Mouse (Mus musculus): ENCODE results near the gene Fam210b.

Fam210b gene

DNA sequence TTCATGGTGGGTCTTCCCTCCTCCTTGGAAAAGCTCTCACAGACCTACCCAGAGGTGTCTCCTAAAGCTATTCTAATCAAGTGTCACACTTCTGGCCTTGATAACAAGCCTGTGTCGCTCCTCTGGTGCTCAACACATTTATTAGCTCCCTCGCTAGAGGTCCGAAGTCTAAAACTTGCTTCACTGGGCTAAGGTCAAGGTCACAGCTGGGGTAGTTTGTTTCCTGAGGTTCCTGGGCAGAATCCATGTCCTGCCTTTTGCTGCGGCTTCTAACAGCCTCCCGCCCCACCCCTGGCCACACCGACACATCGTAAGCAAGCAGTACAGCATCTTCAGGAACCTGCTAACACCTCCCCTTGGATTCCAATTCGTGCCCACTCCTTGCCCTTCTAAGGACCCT, 5.4 kb downstream of the Fam210b start:
- no peak for DNase-seq

DNA sequence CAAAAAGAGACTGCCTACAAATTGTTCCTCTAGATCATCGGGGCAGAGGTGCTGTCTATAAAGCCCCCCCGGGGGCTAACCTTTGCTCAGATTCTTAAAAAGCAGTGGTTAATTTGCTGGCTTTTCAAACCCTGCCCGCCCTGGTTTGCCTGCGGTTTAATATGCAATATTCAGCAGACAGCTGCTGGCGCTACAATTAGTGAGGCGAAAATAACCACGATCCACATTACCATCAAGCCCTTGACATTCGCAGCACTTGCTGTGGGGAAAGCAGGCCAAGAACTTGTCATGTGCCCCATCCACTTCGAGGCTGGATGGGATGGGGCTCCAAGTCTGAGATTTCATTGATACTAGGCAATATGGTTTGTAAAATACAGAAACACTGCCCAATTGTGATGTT, 7.9 kb downstream of the Fam210b start:
- DNase-seq: no peak

DNA sequence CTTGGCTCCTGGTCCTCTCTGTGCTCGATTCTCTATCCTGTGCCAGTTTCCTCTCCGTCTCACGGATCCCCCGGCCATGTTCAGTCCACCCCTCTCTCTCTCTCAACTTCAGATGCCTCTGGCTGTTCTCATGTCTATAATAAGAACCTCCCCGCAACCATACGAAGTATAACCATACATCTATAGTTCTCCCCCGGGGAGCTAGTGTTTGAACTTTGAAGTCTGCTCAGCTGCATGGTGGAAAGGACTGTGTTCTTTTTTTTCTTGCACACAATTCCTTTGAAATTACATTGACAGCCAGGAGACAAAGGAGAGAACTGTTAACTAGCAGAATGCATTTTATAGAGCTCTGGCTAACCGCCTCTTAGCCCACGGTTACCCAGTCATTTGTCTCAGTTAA, 9.4 kb downstream of the Fam210b start:
- DNase-seq: no peak

DNA sequence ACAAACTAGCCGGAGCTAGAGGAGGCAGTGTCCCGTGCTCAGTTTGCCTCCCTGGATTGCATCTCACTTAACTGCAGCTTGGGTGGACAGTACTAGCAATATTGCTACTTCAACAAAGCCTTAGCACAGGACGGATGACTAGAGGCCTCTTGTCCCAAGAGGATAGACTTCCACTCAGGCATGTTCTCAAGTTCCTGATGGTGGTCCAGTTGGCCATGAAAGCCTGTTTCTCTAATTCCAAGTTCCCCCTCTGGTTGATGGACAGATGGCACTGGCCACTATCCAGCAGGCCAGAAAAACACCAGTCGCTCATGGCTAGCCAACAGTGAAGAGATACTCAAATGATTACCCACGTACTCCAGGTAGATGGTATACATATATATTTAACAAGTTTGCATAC, 10.5 kb downstream of the Fam210b start:
- no peak for DNase-seq

DNA sequence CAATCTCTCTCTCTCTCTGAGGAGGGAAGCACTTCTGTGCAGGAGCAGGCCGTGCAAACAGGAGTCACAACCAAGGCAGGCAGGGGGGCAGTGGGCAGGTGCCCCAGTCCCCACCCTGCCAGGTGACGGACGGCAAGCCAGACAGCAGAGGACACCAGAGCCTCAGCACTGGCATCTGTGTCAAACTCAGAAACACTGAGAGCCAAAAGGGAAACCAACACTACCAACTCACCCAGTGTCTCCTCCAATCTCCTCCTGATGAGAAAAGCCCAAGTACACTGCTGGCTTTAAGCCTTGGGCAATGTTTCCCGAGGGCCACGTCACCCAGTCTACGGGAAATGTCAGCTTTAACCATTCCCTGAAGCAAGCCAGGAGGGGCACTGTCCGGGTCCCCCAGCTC, 17.8 kb downstream of the Fam210b start:
- DNase-seq: no peak

GRCm38 (mm10) chr2:172370411-172371223, 25.3 kb downstream of the Fam210b start, which contains the start of the genes Aurka and Cstf1:
Gene Aurka (minus strand): TSS chr2:172370535.
Gene Cstf1 (plus strand): TSS chr2:172370681.
- DNase-seq: peak; percentile 97

- no peak for DNase-seq
These were observed 25.9 kb downstream of the Fam210b start for GRCm38 (mm10) chr2:172371258-172371657.

DNA sequence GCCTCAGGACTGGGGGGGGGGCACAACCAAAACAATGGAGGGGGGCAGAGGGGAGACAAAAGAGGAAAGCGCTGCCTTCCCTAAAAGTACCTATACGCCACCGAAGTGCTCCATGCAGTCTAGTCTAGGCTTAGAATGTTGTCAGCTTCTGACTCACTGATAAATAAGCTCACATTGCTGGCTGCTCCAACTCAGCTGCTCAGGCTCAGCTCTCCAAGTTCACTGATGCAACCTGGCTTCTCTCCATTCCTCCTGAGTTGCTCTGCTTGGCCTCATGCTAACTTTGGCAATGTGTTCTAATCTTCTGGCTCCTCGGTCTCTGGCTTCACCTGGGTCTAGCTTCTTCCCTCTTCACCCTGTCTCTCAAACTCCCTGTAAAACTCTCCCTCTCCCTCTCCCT, 31.2 kb downstream of the Fam210b start:
- DNase-seq: no peak

- DNase-seq: no peak
These were observed 31.7 kb downstream of the Fam210b start for GRCm38 (mm10) chr2:172376999-172377515.

DNA sequence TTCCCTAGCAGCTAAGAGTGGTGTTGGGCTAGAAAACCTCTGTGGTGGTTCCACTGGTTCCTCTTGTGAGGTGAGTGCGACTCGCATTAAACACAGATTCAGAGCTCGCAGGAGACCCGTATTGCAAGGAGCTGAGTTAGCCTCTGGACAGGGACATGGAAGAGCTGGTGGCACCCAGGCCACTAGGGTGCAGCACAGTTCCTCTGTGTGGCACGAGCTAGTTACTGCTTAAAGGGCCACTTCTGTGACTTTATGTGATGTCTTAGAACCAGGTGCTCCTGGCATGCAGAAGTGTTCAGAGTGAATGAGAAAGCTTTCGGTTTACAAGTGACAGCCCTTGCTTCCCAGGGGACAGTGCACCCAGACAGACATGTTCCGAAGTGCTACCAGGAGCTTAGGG, 33.0 kb downstream of the Fam210b start:
- peak; percentile 70 for DNase-seq

DNA sequence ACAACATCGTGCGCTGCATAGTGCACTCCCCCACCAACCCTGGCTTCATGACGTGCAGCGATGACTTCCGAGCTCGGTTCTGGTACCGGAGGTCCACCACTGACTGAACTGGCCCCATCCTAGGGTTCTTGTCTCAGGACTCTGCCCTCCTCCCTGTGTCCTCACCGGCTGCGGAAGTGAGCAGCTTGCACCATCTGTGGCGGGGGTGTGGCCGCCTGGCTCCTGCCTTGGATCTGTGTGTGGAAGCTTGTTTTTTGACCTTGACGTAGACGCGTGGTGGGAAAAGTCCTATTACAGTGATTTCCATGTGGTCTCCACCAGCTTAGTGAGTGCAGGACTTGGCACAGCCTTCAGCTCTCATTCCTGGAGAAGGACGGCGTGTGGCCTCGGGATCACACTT, 35.1 kb downstream of the Fam210b start:
- DNase-seq: no peak

DNA sequence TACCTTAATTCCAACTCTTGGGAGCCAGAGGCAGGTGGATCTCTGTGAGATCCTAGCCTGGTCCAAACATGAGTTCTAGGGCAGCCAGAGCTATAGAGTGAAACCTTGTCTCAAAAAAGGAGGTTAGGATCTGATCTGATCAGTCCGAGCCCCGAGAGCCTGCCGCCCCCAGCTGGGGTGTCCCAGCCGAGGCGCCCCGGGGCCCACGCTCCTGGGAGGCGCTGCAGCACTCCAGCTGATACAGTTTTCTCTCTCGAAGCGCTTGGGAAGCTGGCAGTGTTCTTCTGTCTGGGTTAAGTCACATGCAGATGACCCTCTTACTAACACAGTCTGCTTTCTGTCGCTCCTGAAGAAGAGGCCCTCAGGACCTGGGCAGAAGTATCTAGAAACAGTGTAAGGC, 36.0 kb downstream of the Fam210b start:
- DNase-seq: no peak

DNA sequence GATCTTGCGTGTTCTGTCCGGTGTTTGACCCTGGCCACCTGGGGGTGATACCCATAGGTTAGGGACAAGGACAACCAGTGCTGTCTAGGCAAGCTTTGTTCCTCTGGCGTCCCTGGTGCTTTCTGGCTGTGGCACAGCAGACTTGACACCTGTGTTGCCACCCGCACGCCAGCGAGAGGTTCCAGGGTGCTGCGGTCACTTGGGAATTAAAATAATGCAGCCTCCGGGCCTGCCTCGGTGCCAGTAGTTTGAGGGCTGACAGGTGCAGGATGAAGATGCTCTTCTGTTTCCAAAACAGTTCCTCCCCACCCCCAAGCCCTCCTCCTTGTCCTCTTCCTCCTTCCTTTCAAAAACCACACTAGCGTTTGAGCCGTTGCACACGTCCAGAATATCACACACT, 36.5 kb downstream of the Fam210b start:
- DNase-seq: no peak

DNA sequence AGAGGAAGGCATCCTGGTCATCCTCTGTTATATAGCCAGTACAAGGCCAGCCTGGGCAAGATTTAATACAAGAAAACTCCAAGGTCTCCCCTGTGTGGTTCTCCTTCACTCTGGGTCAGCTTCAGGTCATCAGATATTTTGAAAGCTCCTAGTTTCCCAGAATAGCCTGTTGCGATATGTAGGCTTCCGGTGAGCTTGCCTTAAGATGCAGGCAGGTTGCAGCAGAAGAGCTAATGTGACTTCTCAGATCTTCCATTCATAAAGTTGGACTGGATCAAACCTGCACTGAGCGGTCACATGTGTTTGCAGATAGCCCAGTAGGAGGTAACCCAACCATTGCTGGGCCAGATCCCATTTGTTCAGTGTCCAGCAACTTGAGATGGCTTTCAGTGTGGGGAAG, 39.4 kb downstream of the Fam210b start:
- no peak for DNase-seq

GRCm38 (mm10) chr2:172390341-172390740, 45.0 kb downstream of the Fam210b start:
- no peak for DNase-seq

GRCm38 (mm10) chr2:172392041-172392521, 46.7 kb downstream of the Fam210b start:
- DNase-seq: no peak

- peak; percentile 42 for DNase-seq
These were observed 48.2 kb downstream of the Fam210b start, which contains the start of gene Cass4 for GRCm38 (mm10) chr2:172393391-172394051. Gene Cass4 (plus strand): TSS chr2:172393794.

DNA sequence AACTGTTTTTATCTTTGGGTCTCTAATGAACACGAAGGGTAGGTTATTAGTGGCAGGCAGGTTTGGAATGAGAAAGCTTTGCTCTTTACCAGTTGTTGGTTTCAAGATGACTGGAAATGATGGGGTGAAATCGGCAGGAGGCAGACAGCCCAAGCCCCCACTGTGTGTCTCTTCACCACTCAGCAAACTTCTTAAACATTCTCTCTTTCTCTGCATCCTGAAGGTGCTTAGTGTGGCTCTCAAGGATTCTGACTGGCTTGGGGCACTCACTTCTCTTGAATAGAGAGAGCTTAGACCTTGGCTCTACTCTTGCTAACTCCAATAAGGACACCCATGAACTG, 48.7 kb downstream of the Fam210b start:
- DNase-seq: no peak

DNA sequence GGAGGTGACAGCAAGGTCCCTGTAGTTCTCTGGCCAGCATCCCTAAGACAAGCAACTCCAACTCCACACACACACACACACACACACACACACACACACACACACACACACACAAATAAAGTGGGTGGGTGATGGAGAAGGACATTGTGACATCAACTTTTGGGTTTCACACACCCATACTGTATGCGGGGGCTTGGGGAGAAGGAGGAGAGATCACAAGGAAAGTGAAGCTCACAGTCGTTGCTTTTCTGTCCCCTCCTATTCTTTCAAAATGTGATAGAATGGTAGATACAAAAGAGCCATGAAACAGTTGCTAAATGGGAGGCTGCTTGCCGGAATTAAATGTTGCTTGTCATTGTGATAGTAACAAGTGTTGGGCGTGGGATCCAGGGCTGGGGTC, 49.3 kb downstream of the Fam210b start:
- DNase-seq: no peak

GRCm38 (mm10) chr2:172395961-172396360, 50.6 kb downstream of the Fam210b start:
- no peak for DNase-seq

DNA sequence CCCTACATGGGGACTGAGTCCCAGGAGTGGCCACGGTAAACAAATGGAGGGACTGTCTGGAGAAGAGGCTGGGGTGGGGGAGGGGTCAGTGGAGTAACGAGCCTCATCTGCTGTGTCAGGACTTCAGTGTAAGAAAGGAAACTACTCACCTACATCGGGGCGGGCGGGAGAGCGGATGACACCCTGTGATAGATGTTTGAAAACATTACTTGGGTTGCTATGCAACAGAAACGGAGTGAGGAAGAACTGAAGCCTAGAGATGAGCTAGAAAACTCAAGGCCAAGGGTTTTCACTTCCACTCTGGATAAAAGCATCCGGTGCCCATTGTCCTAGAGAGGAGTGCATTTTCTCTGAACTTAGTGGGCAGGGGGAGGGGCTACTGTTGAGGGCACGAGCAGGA, 54.5 kb downstream of the Fam210b start:
- DNase-seq: no peak

DNA sequence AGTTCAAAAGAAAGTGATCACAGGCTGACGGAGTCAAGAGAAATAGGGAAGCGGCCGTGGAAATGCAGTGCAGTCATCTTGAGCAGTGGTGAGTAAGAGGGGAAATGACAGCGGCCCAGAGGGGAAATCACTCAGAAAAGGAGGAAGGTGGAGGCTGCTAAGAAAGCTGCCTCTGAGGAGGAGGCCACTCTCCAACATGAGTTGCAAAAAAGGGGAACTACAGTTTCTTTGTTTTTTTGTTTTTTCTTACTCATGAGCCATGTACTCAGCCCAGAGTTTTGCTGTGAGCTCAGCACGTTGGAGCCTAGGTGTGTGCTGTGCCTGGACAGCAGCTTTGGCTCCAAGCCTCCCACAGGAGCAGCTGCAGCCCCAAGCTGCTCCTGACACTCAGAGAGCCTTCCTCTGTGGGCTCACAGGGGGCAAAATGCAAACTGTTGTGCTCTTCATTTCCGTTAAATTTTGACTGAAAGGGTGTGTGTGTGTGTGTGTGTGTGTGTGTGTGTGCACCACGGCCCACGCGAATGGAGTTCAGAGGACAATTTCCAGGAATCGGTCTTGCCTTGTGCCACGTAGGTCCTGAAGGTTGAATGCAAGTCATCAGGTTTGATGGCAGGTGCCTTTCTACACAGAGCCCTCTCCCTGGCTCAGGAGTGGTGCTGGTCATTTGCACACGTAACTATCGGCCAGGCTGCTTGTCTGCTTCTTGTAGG, 55.9 kb downstream of the Fam210b start:
- DNase-seq: no peak

DNA sequence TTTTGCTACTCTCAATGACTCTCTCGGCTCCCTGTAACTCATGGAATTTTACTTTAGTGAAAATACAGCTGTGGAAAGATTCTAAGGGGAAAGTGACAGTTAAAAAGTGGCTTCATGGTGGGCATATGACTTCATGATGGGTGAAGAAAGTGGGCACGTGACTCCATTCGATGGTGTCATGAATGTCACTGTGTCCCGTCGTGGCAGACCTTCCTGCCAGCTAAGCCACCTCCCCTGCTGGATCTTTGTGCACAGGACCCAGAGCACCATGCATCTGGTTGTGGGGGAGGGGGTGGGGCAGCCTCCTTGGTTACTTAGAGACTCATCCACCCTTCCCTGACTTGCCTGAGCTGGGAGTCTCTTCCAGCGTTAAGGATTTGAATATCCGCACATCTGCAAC, 58.9 kb downstream of the Fam210b start:
- no peak for DNase-seq
